Mouse (Mus musculus): Measurements from ENCODE around the gene Hopx. TPM values are rescaled to one million over a fixed set of nuclear protein-coding genes. Genes with fewer than 3 reads are reported as not detected.

Gene Hopx
- polyA plus RNA-seq, 1 experiment = 26.1 TPM

DNA sequence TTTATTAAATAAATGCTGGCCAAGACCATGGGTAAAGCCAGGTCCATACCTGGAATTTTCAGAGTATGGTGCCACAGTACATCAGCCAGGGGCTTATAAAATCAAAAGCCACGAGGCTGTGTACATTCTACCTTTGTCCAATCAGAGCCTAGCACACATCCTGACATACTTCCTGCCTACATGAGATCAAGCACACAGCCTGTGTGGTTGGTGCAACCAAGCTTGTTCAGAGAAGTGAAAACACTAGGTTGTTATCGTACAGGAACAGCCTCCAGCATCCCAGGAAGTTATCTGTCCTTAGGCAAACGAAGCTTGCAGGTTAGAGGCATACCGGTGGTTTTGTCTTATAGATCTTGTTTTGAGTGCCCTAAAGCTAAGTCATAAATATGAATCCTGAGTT lies 19.5 kb upstream of the Hopx start:
- H3K27me3 ChIP-seq (ENCODE audit: control insufficient read depth, insufficient read depth, low read length) = no peaks in the 10 kb centered on the region
- no peaks in the 10 kb centered on the region for H3K36me3 ChIP-seq (ENCODE audit: control insufficient read depth, insufficient read depth, low read length)

DNA sequence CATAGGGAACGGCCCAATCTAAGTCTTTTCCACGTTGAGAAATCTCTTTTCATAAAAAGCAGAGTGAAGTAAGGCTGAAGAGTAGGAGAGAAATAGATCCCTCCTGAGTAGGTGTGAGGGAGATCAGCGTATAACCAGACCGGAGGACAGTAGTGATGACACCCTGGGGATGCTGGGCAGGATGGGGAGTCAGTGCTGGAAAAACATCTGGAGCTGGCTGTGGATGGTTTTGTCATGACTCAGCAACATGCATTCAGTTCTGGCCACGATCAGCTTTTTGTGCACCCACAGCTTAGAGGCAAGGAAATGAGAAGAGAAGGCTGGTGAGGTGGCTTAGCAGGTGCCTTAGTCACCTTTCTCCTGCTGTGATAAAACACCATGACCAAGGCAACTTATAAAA lies 19.0 kb upstream of the Hopx start:
- no peak for DNase-seq
- no peak overlapping the region for H3K27ac ChIP-seq (ENCODE audit: control insufficient read depth, insufficient read depth, low read length)
- no peaks in the 10 kb centered on the region for H3K36me3 ChIP-seq (ENCODE audit: control insufficient read depth, insufficient read depth, low read length)
- H3K4me1 ChIP-seq (replicated peaks; ENCODE audit: control insufficient read depth, insufficient read depth, low read length) = peaks cover 3% of the 10 kb centered on the region; the same call in 1 of the 2 replicates
- WGBS = 70% methylated on average over 5 of the region's 5 CpGs
- H3K27me3 ChIP-seq (ENCODE audit: control insufficient read depth, insufficient read depth, low read length) = no peaks in the 10 kb centered on the region
- no peak overlapping the region for H3K4me3 ChIP-seq (ENCODE audit: control insufficient read depth, insufficient read depth, low read length)
- no peak for TF ChIP-seq CTCF (IDR thresholded peaks at IDR 0.05; ENCODE audit: borderline replicate concordance, control insufficient read depth, extremely low read depth, insufficient read depth, low read length, poor library complexity)
- TF ChIP-seq POLR2A (IDR thresholded peaks at IDR 0.05; ENCODE audit: control insufficient read depth, extremely low read depth, insufficient read depth, low read length, poor library complexity) = no peak

More for the DNA sequence above, 19.5 kb upstream of the Hopx start:
- TF ChIP-seq CTCF (IDR thresholded peaks at IDR 0.05; ENCODE audit: borderline replicate concordance, control insufficient read depth, extremely low read depth, insufficient read depth, low read length, poor library complexity) (no peak), POLR2A (IDR thresholded peaks at IDR 0.05; ENCODE audit: control insufficient read depth, extremely low read depth, insufficient read depth, low read length, poor library complexity) (no peak)
- peak; percentile 44 for DNase-seq
- WGBS = 16% methylated on average over 4 of the region's 4 CpGs
- H3K4me3 ChIP-seq (ENCODE audit: control insufficient read depth, insufficient read depth, low read length) = no peak overlapping the region
- H3K4me1 ChIP-seq (replicated peaks; ENCODE audit: control insufficient read depth, insufficient read depth, low read length) = peaks cover 3% of the 10 kb centered on the region; the same call in 1 of the 2 replicates
- no peak overlapping the region for H3K27ac ChIP-seq (ENCODE audit: control insufficient read depth, insufficient read depth, low read length)

DNA sequence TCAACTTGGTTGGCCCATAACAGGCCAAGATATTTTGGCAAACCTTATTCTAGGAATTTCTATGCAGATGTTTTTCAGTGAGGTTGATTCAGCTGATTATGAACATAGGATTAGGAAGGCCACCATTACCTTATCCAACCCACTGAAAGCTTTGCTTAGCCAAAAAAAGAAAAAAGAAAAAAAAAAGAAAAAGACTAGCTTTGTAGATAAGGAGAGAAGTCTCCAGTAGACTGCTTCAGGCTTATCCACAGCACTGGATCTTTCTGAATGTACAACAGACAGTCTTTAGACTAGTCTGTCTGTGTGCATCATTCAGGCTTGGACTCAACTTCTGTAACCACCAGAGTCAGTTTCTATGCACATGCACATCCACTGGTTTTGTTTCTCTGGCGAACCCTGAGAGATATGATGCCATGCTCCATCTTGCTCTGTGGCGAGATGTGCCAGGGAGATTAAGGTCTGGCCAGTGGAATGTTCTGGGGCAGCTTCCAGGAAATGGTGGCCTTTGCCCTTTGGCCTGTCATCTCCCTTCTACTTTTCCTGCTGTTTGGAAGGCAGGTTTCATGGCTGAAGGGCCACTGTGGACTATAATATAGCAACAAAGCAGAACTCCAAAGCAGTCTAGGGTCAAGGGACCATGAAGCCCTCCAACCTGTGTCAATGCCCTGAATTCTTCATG lies 17.7 kb upstream of the Hopx start:
- Histone ChIP-seq H3K4me1 (replicated peaks; ENCODE audit: control insufficient read depth, insufficient read depth, low read length) (peaks cover 3% of the 10 kb centered on the region; the same call in 1 of the 2 replicates), H3K36me3 (ENCODE audit: control insufficient read depth, insufficient read depth, low read length) (no peaks in the 10 kb centered on the region), H3K27me3 (ENCODE audit: control insufficient read depth, insufficient read depth, low read length) (no peaks in the 10 kb centered on the region), H3K4me3 (ENCODE audit: control insufficient read depth, insufficient read depth, low read length) (no peak overlapping the region), H3K27ac (ENCODE audit: control insufficient read depth, insufficient read depth, low read length) (no peak overlapping the region)
- TF ChIP-seq CTCF (IDR thresholded peaks at IDR 0.05; ENCODE audit: borderline replicate concordance, control insufficient read depth, extremely low read depth, insufficient read depth, low read length, poor library complexity) (no peak), POLR2A (IDR thresholded peaks at IDR 0.05; ENCODE audit: control insufficient read depth, extremely low read depth, insufficient read depth, low read length, poor library complexity) (no peak)
- no peak for DNase-seq
- WGBS = 88% methylated on average over 2 of the region's 2 CpGs

DNA sequence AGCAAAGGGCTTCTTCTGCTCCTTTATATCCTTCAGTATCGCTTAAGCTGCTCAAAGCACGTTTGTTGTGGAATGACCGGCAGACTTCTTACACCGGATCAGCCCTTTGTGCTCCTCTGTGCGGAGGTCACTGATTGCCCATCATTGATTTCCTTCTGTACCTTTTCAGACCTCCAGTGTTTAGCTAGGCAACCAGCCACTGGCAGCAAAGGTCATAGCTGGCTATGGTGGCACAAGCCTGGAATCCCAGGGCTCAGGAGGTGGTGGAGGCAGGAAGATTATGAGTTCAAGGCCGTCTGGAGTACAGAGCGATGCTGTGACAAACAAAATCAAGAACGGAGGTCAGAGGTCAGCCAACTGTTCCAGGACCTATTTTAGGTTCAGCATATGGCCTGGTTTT lies 17.0 kb upstream of the Hopx start:
- TF ChIP-seq CTCF (IDR thresholded peaks at IDR 0.05; ENCODE audit: borderline replicate concordance, control insufficient read depth, extremely low read depth, insufficient read depth, low read length, poor library complexity) (no peak), POLR2A (IDR thresholded peaks at IDR 0.05; ENCODE audit: control insufficient read depth, extremely low read depth, insufficient read depth, low read length, poor library complexity) (no peak)
- 98% methylated on average over 8 of the region's 8 CpGs for WGBS
- no peak for DNase-seq
- no peak overlapping the region for H3K27ac ChIP-seq (ENCODE audit: control insufficient read depth, insufficient read depth, low read length)
- no peaks in the 10 kb centered on the region for H3K36me3 ChIP-seq (ENCODE audit: control insufficient read depth, insufficient read depth, low read length)
- H3K4me1 ChIP-seq (replicated peaks; ENCODE audit: control insufficient read depth, insufficient read depth, low read length) = peaks cover 3% of the 10 kb centered on the region; the same call in 1 of the 2 replicates
- no peaks in the 10 kb centered on the region for H3K27me3 ChIP-seq (ENCODE audit: control insufficient read depth, insufficient read depth, low read length)
- no peak overlapping the region for H3K4me3 ChIP-seq (ENCODE audit: control insufficient read depth, insufficient read depth, low read length)

DNA sequence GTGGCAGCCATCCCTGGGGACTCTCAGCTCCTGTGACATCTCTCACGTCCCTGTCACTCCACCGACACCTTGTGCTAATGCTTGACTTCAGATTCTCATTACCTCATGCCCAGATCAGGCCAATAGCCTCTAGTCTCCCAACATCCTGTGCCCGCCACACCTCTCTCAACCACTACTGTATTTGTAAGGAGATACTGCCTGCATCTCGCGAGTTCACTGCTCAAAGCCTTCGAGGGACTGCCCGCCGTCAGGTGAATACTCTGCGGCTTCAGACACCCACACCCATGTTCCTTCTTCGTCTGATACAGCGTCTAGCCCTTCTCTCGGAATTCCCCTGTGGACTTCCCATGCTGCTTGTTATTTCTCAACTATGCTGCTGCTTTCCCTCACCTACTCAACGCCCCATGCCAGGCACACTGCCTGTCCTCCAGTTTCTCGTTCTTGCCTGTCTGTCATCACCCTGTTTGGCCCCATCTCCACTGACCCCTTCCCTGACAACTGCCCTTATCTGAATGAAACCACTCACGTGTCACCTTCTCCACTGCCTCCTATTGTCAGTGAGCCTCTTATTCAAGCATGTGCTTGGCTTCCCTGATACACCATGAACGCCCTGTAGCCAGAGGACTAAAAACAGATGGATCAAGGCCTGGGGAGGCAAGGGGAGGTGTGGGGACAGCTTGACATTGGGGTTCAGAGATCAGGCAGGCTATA lies 15.5 kb upstream of the Hopx start:
- TF ChIP-seq CTCF (IDR thresholded peaks at IDR 0.05; ENCODE audit: borderline replicate concordance, control insufficient read depth, extremely low read depth, insufficient read depth, low read length, poor library complexity) = no peak
- no peak for TF ChIP-seq POLR2A (IDR thresholded peaks at IDR 0.05; ENCODE audit: control insufficient read depth, extremely low read depth, insufficient read depth, low read length, poor library complexity)
- 89% methylated on average over 16 of the region's 16 CpGs for WGBS
- no peak for DNase-seq
- Histone ChIP-seq H3K4me1 (replicated peaks; ENCODE audit: control insufficient read depth, insufficient read depth, low read length) (peaks cover 5% of the 10 kb centered on the region), H3K36me3 (ENCODE audit: control insufficient read depth, insufficient read depth, low read length) (no peaks in the 10 kb centered on the region), H3K4me3 (ENCODE audit: control insufficient read depth, insufficient read depth, low read length) (no peak overlapping the region), H3K27ac (ENCODE audit: control insufficient read depth, insufficient read depth, low read length) (no peak overlapping the region), H3K27me3 (ENCODE audit: control insufficient read depth, insufficient read depth, low read length) (no peaks in the 10 kb centered on the region)

DNA sequence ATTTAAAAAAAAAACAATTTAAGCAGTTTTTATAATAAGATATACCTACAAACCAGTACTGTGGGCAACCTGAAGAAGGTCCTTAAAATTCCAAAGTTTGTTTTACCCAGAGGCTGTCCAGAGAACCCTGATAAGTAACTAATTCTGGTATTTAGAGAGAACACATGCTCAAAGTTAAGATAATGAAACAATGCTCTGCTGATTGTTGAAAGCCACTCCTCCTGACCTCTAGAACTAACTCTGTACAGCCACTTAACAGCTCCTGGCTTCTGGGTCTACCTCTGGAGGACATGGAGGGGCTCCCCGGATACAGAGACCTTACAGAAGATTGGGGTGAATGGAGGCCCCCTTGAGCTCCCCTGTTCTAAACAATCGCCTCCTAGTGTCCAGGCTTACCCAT lies 15.0 kb upstream of the Hopx start:
- Histone ChIP-seq H3K27me3 (ENCODE audit: control insufficient read depth, insufficient read depth, low read length) (no peaks in the 10 kb centered on the region), H3K4me1 (replicated peaks; ENCODE audit: control insufficient read depth, insufficient read depth, low read length) (peaks cover 6% of the 10 kb centered on the region), H3K36me3 (ENCODE audit: control insufficient read depth, insufficient read depth, low read length) (no peaks in the 10 kb centered on the region), H3K27ac (ENCODE audit: control insufficient read depth, insufficient read depth, low read length) (no peak overlapping the region), H3K4me3 (ENCODE audit: control insufficient read depth, insufficient read depth, low read length) (no peak overlapping the region)
- no peak for TF ChIP-seq CTCF (IDR thresholded peaks at IDR 0.05; ENCODE audit: borderline replicate concordance, control insufficient read depth, extremely low read depth, insufficient read depth, low read length, poor library complexity)
- no peak for TF ChIP-seq POLR2A (IDR thresholded peaks at IDR 0.05; ENCODE audit: control insufficient read depth, extremely low read depth, insufficient read depth, low read length, poor library complexity)
- no peak for DNase-seq
- WGBS = 98% methylated on average over 2 of the region's 2 CpGs
